Mouse (Mus musculus) lung, adult 10 weeks (tissue): Measurements from ENCODE around the gene Cnih4. TPM values are rescaled to one million over a fixed set of nuclear protein-coding genes. Genes with fewer than 3 reads are reported as not detected.

Experiments used
- polyA plus RNA-seq: library from polyadenylated mRNA; stranded (reverse); fragments of 350-450 nt; fragmentation: Illumina TruSeq; extraction: RNeasy Lipid Tissue Mini Kit (QIAGEN cat#74804); gene quantifications from one replicate; pipeline ENCODE4 v1.2.3, GENCODE M21; 2014; ENCODE audit warnings: low read depth, low replicate concordance; ENCODE audit not compliant: insufficient read depth

The Cnih4 gene
- 52.9 TPM for polyA plus RNA-seq

GRCm38 (mm10) chr1:181143950-181144836 is at the start of gene Cnih4, which contains the start of gene Nvl:
Gene Cnih4 (plus strand): TSS chr1:181144693.
Gene Nvl (minus strand): TSS chr1:181144204.

GRCm38 (mm10) chr1:181211920-181212633 is 67.6 kb downstream of the Cnih4 start, which contains the start of gene Wdr26:
Gene Wdr26 (minus strand): TSS chr1:181212001.

Other genes starting within 250 kb of the Cnih4 start
- gene Pycr2, start 240.4 kb upstream of the Cnih4 start, polyA plus RNA-seq, result 38.1 TPM
- 4.6 TPM for gene Lefty1, start 209.7 kb upstream of the Cnih4 start, polyA plus RNA-seq
- 24.2 TPM for gene Tmem63a, start 202.3 kb upstream of the Cnih4 start, polyA plus RNA-seq
- gene Ephx1, start 123.8 kb upstream of the Cnih4 start, polyA plus RNA-seq, result 142 TPM
- gene 9130409I23Rik, start 93.5 kb upstream of the Cnih4 start, polyA plus RNA-seq, result not detected
- 5.4 TPM for gene Nvl, start 489 bp upstream of the Cnih4 start, polyA plus RNA-seq
- 24.2 TPM for gene Wdr26, start 67.3 kb downstream of the Cnih4 start, polyA plus RNA-seq
- not detected for gene Cnih3, start 207.9 kb downstream of the Cnih4 start, polyA plus RNA-seq